Mouse (Mus musculus) intestine, postnatal 0 days (tissue): Measurements from ENCODE around the gene Rrp1b. TPM values are rescaled to one million over a fixed set of nuclear protein-coding genes. Genes with fewer than 3 reads are reported as not detected.
"Not testable (repeated sequence)": the region's sequence is repeated elsewhere in the genome, so short reads cannot be mapped to it uniquely, and the experiment has no call there.

Experiments
- ATAC-seq: fragments of 200-750 bp; cut with Nextera tagmentation; 2 replicates; pipeline ENCODE4 v1.8.0; 2017; ENCODE audit warnings: mild to moderate bottlenecking, moderate TSS enrichment, moderate library complexity
- H3K27ac ChIP-seq: fragments of 300-500 bp; sonication (generic); 2 replicates; pipeline ENCODE4 v1.5.1; 2014; ENCODE audit warnings: mild to moderate bottlenecking, low read depth, low read length, moderate library complexity
- H3K27me3 ChIP-seq: fragments of 300-500 bp; sonication (generic); replicated peaks from 2 replicates; pipeline ENCODE4 v1.6.1; 2014; ENCODE audit warnings: low read length, mixed read lengths; ENCODE audit not compliant: control insufficient read depth, insufficient read depth
- H3K36me3 ChIP-seq: fragments of 300-500 bp; sonication (generic); 2 replicates; pipeline ENCODE4 v1.6.1; 2014; ENCODE audit warnings: mild to moderate bottlenecking, moderate library complexity; ENCODE audit not compliant: control insufficient read depth, insufficient read depth
- H3K4me1 ChIP-seq: fragments of 300-500 bp; sonication (generic); replicated peaks from 2 replicates; pipeline ENCODE4 v1.6.1; 2014; ENCODE audit warnings: antibody characterized with exemption, low read length, mixed read lengths; ENCODE audit not compliant: control insufficient read depth, insufficient read depth
- H3K4me2 ChIP-seq: fragments of 300-500 bp; sonication (generic); replicated peaks from 2 replicates; pipeline ENCODE4 v1.6.1; 2014; ENCODE audit warnings: low read depth, mild to moderate bottlenecking, moderate library complexity
- H3K4me3 ChIP-seq: fragments of 300-500 bp; sonication (generic); 2 replicates; pipeline ENCODE4 v1.5.1; 2014; ENCODE audit warnings: low read depth, low read length
- H3K9ac ChIP-seq: fragments of 300-500 bp; sonication (generic); 2 replicates; pipeline ENCODE4 v1.6.1; 2014; ENCODE audit warnings: mild to moderate bottlenecking, low read depth, low read length
- H3K9me3 ChIP-seq: fragments of 300-500 bp; sonication (generic); 2 replicates; pipeline ENCODE4 v1.6.1; 2016; ENCODE audit warnings: mixed run types; ENCODE audit not compliant: control insufficient read depth
- CTCF ChIP-seq: sonication (generic); IDR thresholded peaks from 2 replicates; pipeline ENCODE4 v1.5.1; 2016; ENCODE audit warnings: low read depth, mild to moderate bottlenecking, control low read depth, antibody characterized with exemption, moderate library complexity
- WGBS: fragments of 180-500 bp; shearing (Covaris S2); extraction: QIAGEN DNeasy Blood & Tissue Kit; methylation state at CpG from one replicate; pipeline ENCODE4 v1.1.7; 2014; 5-methylcytosine and 5-hydroxymethylcytosine counted together
- polyA plus RNA-seq: library from polyadenylated mRNA; unstranded; fragments of >200 nt; fragmentation: Nextera tagmentation; extraction: Ambion mirVana; gene quantifications from 2 replicates; pipeline ENCODE4 v1.2.1, GENCODE M21; 2015

Rrp1b gene
- polyA plus RNA-seq, 1 experiment from 2014 or later: 11.6 TPM

GRCm38 (mm10) chr17:32052237-32053080 is 16.6 kb downstream of the Rrp1b start:
- H3K27ac ChIP-seq: peak overlapping the region; percentile 2; the same call in 1 of the 2 replicates

GRCm38 (mm10) chr17:32053677-32054076 is 17.8 kb downstream of the Rrp1b start:
- Histone ChIP-seq H3K9ac (no peak overlapping the region), H3K4me2 (no peak overlapping the region), H3K4me3 (no peak overlapping the region), H3K9me3 (no peaks in the 10 kb centered on the region), H3K27ac (no peak overlapping the region), H3K4me1 (no peaks in the 10 kb centered on the region), H3K36me3 (peaks cover 86% of the 10 kb centered on the region), H3K27me3 (no peaks in the 10 kb centered on the region)
- WGBS: 84% methylated on average over 5 of the region's 5 CpGs
- TF ChIP-seq CTCF: no peak
- no peak for ATAC-seq

More at GRCm38 (mm10) chr17:32052237-32053080, 16.6 kb downstream of the Rrp1b start:
- Histone ChIP-seq H3K4me1 (no peaks in the 10 kb centered on the region), H3K27me3 (no peaks in the 10 kb centered on the region), H3K4me3 (no peak overlapping the region), H3K9ac (no peak overlapping the region), H3K4me2 (no peak overlapping the region), H3K36me3 (peaks cover 78% of the 10 kb centered on the region), H3K9me3 (no peaks in the 10 kb centered on the region)
- WGBS: 70% methylated on average over 5 of the region's 5 CpGs
- TF ChIP-seq CTCF: no peak
- ATAC-seq: no peak

- Histone ChIP-seq H3K4me3 (no peak overlapping the region), H3K4me1 (no peaks in the 10 kb centered on the region), H3K9me3 (no peaks in the 10 kb centered on the region), H3K4me2 (no peak overlapping the region), H3K9ac (no peak overlapping the region), H3K27me3 (no peaks in the 10 kb centered on the region), H3K36me3 (peaks cover 78% of the 10 kb centered on the region), H3K27ac (no peak overlapping the region)
- no peak for TF ChIP-seq CTCF
- ATAC-seq: no peak
- 85% methylated on average over 2 of the region's 2 CpGs for WGBS
Measured at GRCm38 (mm10) chr17:32057843-32058242, 21.9 kb downstream of the Rrp1b start.

GRCm38 (mm10) chr17:32059084-32059483 is 23.2 kb downstream of the Rrp1b start:
- H3K4me2 ChIP-seq: no peak overlapping the region
- H3K4me1 ChIP-seq: no peaks in the 10 kb centered on the region
- no peak overlapping the region for H3K27ac ChIP-seq
- no peaks in the 10 kb centered on the region for H3K9me3 ChIP-seq
- no peak for TF ChIP-seq CTCF
- H3K9ac ChIP-seq: no peak overlapping the region
- 100% methylated on average over 2 of the region's 2 CpGs for WGBS
- no peaks in the 10 kb centered on the region for H3K27me3 ChIP-seq
- H3K36me3 ChIP-seq: peaks cover 69% of the 10 kb centered on the region
- no peak for ATAC-seq
- no peak overlapping the region for H3K4me3 ChIP-seq

- 99% methylated on average over 14 of the region's 14 CpGs for WGBS
- TF ChIP-seq CTCF: no peak
- no peak overlapping the region for H3K4me3 ChIP-seq
- no peak for ATAC-seq
- H3K36me3 ChIP-seq: peaks cover 53% of the 10 kb centered on the region
- no peaks in the 10 kb centered on the region for H3K4me1 ChIP-seq
- H3K27ac ChIP-seq: no peak overlapping the region
- no peak overlapping the region for H3K4me2 ChIP-seq
- H3K27me3 ChIP-seq: no peaks in the 10 kb centered on the region
- no peaks in the 10 kb centered on the region for H3K9me3 ChIP-seq
- H3K9ac ChIP-seq: no peak overlapping the region
Measured at GRCm38 (mm10) chr17:32061219-32061618, 25.3 kb downstream of the Rrp1b start.

DNA sequence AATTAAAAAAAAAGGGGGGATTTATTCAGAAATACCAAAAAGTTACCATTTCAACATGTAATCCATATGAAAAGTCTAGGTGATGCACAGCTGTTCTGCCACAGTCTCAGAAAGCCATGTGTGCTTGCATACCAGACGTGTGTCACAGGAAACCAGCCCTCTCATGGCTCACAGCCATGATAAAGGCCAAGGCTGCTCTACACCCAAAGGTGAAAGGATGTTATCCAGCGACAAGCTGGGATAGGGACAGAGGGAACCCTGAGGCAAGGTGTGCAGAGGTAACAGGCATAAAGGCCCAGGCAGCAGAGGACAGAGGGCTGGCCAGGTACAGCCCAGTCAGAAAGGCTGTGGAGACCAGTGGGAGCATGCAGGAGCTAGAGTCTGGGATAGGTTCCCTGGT is 27.8 kb downstream of the Rrp1b start:
- no peaks in the 10 kb centered on the region for H3K27me3 ChIP-seq
- H3K9me3 ChIP-seq: no peaks in the 10 kb centered on the region
- no peak overlapping the region for H3K4me3 ChIP-seq
- no peak overlapping the region for H3K27ac ChIP-seq
- ATAC-seq: no peak
- H3K9ac ChIP-seq: no peak overlapping the region
- TF ChIP-seq CTCF: no peak
- H3K4me1 ChIP-seq: no peaks in the 10 kb centered on the region
- H3K36me3 ChIP-seq: peaks cover 29% of the 10 kb centered on the region
- no peak overlapping the region for H3K4me2 ChIP-seq
- WGBS: 78% methylated on average over 2 of the region's 2 CpGs

GRCm38 (mm10) chr17:32064762-32065161 is 28.9 kb downstream of the Rrp1b start:
- H3K36me3 ChIP-seq: peaks cover 19% of the 10 kb centered on the region
- not testable (repeated sequence) for H3K4me3 ChIP-seq, H3K9me3 ChIP-seq, H3K9ac ChIP-seq, H3K4me1 ChIP-seq, H3K4me2 ChIP-seq, H3K27ac ChIP-seq, H3K27me3 ChIP-seq, ATAC-seq
- WGBS: 64% methylated on average over 8 of the region's 8 CpGs
